Mouse (Mus musculus): ENCODE data around the gene Cnot10. TPM values are rescaled to one million over a fixed set of nuclear protein-coding genes. Genes with fewer than 3 reads are reported as not detected.

The Cnot10 gene
- polyA plus RNA-seq, 1 experiment from 2014 or later, result 13.8 TPM

Other genes starting within 250 kb of the Cnot10 start
- 58.8 to 145 TPM (median 96.5 TPM) in 3 replicates for gene Crtap, start 249.5 kb downstream of the Cnot10 start, polyA plus RNA-seq (2018)
- 100 to 183 TPM (median 148 TPM) in 3 replicates for gene Glb1, start 239.1 kb downstream of the Cnot10 start, polyA plus RNA-seq (2018)
- 6.0 to 12.5 TPM (median 9.7 TPM) in 3 replicates for gene Tmppe, start 239.1 kb downstream of the Cnot10 start, polyA plus RNA-seq (2018)
- gene Ccr4, start 135.3 kb downstream of the Cnot10 start, polyA plus RNA-seq (2018), result not detected in 3 replicates
- not detected in 3 replicates for gene C130032M10Rik, start 124.5 kb downstream of the Cnot10 start, polyA plus RNA-seq (2018)
- gene Trim71, start 75.8 kb downstream of the Cnot10 start, polyA plus RNA-seq (2018), result not detected in 3 replicates
- 39.8 to 54.4 TPM (median 39.9 TPM) in 3 replicates for gene Dync1li1, start 48.6 kb upstream of the Cnot10 start, polyA plus RNA-seq (2018)
- gene Cmtm6, start 90.9 kb upstream of the Cnot10 start, polyA plus RNA-seq (2018), result 61.4 to 121 TPM (median 79.5 TPM) in 3 replicates
- 47.8 to 121 TPM (median 101 TPM) in 3 replicates for gene Cmtm7, start 141.7 kb upstream of the Cnot10 start, polyA plus RNA-seq (2018)
- 0.99 to 2.2 TPM (median 1.2 TPM) in 3 replicates for gene Cmtm8, start 204.0 kb upstream of the Cnot10 start, polyA plus RNA-seq (2018)